Mouse (Mus musculus): Measurements from ENCODE around the gene Nav2.

DNA sequence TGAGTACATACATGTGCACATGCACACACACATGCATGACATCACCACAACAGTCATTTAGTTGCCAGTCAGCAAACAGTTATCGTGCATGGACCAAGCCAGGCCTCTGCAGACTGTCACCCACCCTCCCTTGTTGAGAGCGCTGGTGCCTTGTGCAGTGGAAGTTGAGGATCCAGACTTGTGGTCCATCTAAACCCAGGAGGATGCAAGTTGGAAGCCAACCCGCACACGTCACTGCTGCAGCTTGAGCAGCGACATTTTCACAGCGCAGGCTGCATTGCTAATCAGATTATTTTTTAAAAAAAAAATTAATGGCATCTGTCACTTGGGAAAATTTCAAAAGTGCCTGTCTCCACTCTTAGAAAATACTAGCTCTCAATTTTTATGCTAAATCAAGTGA, 106.8 kb downstream of the Nav2 start:
- TF ChIP-seq EP300 (IDR thresholded peaks at IDR 0.05) (no peak), CTCF (IDR thresholded peaks at IDR 0.05) (no peak)

Data from lung, postnatal 0 days (tissue).